Mouse (Mus musculus) hindbrain, embryonic 11.5 days (tissue): ENCODE data around the gene Glyctk. TPM values are rescaled to one million over a fixed set of nuclear protein-coding genes. Genes with fewer than 3 reads are reported as not detected.
"Not testable (repeated sequence)": the region's sequence is repeated elsewhere in the genome, so short reads cannot be mapped to it uniquely, and the experiment has no call there.

Experiments
- ATAC-seq: fragments of 200-750 bp; cut with Nextera tagmentation; 2 replicates; pipeline ENCODE4 v1.8.0; 2017; ENCODE audit warnings: mild to moderate bottlenecking, moderate TSS enrichment, moderate library complexity; ENCODE audit not compliant: low FRiP score
- DNase-seq: peaks from one replicate; pipeline ENCODE4 v3.0.0-alpha.2; 2015; ENCODE audit warnings: low spot score
- H3K27ac ChIP-seq: fragments of 300-500 bp; sonication (generic); 2 replicates; pipeline ENCODE4 v1.5.1; 2014; ENCODE audit warnings: mild to moderate bottlenecking, low read depth, low read length
- H3K27me3 ChIP-seq: fragments of 300-500 bp; sonication (generic); 2 replicates; pipeline ENCODE4 v1.6.1; 2014; ENCODE audit warnings: mild to moderate bottlenecking, low read length, moderate library complexity, mixed read lengths; ENCODE audit not compliant: control insufficient read depth, insufficient read depth
- H3K36me3 ChIP-seq: fragments of 300-500 bp; sonication (generic); 2 replicates; pipeline ENCODE4 v1.6.1; 2014; ENCODE audit warnings: mild to moderate bottlenecking, low read length, moderate library complexity, mixed read lengths; ENCODE audit not compliant: control insufficient read depth, insufficient read depth
- H3K4me1 ChIP-seq: fragments of 300-500 bp; sonication (generic); replicated peaks from 2 replicates; pipeline ENCODE4 v1.6.1; 2014; ENCODE audit warnings: low read length, mixed read lengths; ENCODE audit not compliant: control insufficient read depth, insufficient read depth
- H3K4me2 ChIP-seq: fragments of 300-500 bp; sonication (generic); replicated peaks from 2 replicates; pipeline ENCODE4 v1.6.1; 2014; ENCODE audit warnings: mild to moderate bottlenecking, low read depth, low read length
- H3K4me3 ChIP-seq: fragments of 300-500 bp; sonication (generic); 2 replicates; pipeline ENCODE4 v1.5.1; 2014; ENCODE audit warnings: low read depth, low read length
- H3K9ac ChIP-seq: fragments of 300-500 bp; sonication (generic); 2 replicates; pipeline ENCODE4 v1.6.1; 2014; ENCODE audit warnings: low read depth, low read length
- H3K9me3 ChIP-seq: fragments of 300-500 bp; sonication (generic); 2 replicates; pipeline ENCODE4 v1.6.1; 2016; ENCODE audit warnings: low read length; ENCODE audit not compliant: control insufficient read depth
- whole genome bisulfite sequencing: fragments of 180-500 bp; shearing (Covaris S2); extraction: QIAGEN DNeasy Blood & Tissue Kit; methylation state at CpG from one replicate; pipeline ENCODE4 v1.1.7; 2014; 5-methylcytosine and 5-hydroxymethylcytosine counted together
- polyA plus RNA-seq: library from polyadenylated mRNA; unstranded; fragments of >200 nt; fragmentation: Nextera tagmentation; extraction: Ambion mirVana; gene quantifications from 2 replicates; pipeline ENCODE4 v1.2.1, GENCODE M21; 2014

The Glyctk gene
- polyA plus RNA-seq, 1 experiment from 2014 or later, result 4.9 TPM

DNA sequence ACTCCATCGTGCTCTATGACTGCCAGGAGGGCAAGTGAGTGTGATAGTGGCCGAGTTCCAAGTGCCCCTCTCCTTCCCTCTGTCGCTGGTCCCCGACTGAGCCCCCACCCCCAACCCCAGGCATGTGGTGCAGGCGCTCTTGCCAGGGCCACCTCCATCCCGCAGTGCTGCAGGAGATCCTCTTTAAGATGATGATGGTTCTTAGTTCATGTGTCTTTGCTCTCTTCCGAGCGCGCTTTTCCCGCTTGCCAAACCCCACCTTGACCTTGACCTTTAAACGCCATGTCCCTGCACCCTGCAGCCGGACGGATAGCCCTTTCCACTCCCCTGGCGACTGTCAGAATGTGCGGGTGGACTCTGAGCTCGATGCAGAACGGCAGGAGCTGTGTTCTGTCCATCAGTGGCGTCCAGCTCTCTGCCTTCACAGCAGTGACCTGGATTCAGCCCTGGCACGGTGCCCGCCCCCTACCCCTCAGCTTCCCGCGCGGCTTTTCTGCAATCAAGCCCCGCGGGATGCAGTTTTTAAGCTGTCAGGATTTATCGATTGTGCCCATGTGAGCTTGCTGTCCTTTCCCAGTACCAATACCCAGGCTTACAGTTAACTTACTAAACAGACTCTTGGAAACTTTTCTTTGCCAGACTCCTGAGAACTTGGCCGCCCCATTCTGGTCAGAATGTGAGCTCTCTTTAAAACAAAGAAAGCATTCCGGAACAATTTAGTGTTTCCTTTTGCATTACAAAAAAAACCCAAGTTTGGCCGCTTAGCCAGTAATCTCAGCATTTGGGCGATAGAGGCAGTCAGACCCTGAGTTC is 13.6 kb upstream of the Glyctk start:
- ATAC-seq (peak; percentile 74), DNase-seq (peak; percentile 63)
- Histone ChIP-seq H3K36me3 (no peaks in the 10 kb centered on the region), H3K27me3 (no peaks in the 10 kb centered on the region), H3K9me3 (no peaks in the 10 kb centered on the region), H3K4me3 (peak overlapping the region; percentile 97), H3K9ac (peak overlapping the region; percentile 97), H3K4me2 (peak overlapping the region; percentile 87), H3K4me1 (no peaks in the 10 kb centered on the region; the same call in 1 of the 2 replicates), H3K27ac (peak overlapping the region; percentile 94)
- WGBS, result 1% methylated on average over 30 of the region's 30 CpGs

DNA sequence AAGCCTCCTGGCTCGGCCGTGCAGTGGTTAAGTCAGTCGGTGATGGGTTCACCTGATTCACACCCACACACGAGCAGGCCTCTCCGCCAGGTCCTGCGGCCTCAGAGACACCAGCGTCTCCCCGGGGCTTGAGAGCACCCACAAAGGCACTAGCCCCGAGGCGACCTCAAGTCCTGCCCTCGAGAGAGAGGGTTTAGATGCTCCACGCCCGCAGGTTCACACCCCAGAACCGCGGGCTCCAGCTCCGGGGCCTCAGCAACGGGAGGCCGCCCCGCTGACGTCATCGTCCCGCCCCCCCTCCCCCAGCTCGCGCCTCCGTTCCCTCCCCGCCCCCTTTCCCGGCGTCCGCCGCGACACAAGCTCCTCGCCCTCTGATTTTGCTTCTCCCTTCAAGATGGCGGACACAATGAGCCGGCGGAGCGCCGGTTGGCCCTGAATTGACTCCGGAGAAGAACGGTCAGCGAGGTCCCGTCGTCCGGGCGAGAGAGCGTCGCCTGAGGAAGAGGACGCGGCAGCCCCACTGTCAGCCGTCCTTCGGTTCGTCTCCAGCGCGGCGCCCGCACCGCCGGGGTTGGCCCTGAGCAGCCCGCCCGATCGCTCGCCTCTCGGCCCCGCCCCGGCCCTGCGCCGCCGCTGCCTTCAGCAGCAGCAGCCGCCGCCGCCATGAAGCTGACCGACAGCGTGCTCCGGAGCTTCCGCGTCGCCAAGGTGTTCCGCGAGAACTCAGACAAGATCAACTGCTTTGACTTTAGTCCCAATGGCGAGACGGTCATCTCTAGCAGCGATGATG is 12.8 kb upstream of the Glyctk start, which contains the start of gene Wdr82:
Wdr82 (plus strand) TSS at position 373 of the 790 bp plus-strand sequence.
- peak within 1 kb of the TSS; percentile 87 for H3K4me2 ChIP-seq
- DNase-seq (peak; percentile 92), ATAC-seq (peak; percentile 90)
- no peaks in the 10 kb centered on the region for H3K36me3 ChIP-seq
- peak within 1 kb of the TSS; percentile 97 for H3K9ac ChIP-seq
- no peaks in the 10 kb centered on the region for H3K9me3 ChIP-seq
- H3K4me3 ChIP-seq, result peak within 1 kb of the TSS; percentile 97
- H3K27ac ChIP-seq, result peak within 1 kb of the TSS; percentile 94
- H3K27me3 ChIP-seq, result no peaks in the 10 kb centered on the region
- no peaks in the 10 kb centered on the region; the same call in 1 of the 2 replicates for H3K4me1 ChIP-seq
- under 1% methylated on average over 49 of the region's 81 CpGs for WGBS

DNA sequence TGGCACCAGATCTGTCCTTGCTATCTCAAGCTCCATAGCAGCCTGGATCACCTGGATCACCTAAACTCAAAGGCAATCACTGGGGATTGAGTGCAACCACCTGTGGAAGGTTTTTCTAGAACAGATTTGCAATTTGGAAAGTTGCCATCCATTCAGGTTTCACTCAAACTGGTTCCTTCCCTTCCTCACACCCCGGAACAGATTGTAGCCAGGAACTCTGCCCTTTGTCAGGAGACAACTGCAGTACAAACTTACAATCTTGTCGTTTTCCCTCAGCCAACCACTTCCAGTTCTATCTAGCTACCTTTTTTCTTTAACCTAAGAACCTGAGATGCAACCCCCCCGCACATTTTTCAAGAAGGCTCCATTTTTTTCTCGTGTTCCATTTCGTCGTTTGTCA is 12.0 kb upstream of the Glyctk start:
- no peaks in the 10 kb centered on the region for H3K36me3 ChIP-seq
- H3K27ac ChIP-seq, result no peak overlapping the region
- DNase-seq, result no peak
- no peak overlapping the region for H3K9ac ChIP-seq
- H3K4me1 ChIP-seq, result no peaks in the 10 kb centered on the region; the same call in 1 of the 2 replicates
- H3K9me3 ChIP-seq, result no peaks in the 10 kb centered on the region
- no peak overlapping the region for H3K4me2 ChIP-seq
- no peak overlapping the region for H3K4me3 ChIP-seq
- no peaks in the 10 kb centered on the region for H3K27me3 ChIP-seq
- WGBS, result 33% methylated on average over 6 of the region's 6 CpGs
- no peak for ATAC-seq

DNA sequence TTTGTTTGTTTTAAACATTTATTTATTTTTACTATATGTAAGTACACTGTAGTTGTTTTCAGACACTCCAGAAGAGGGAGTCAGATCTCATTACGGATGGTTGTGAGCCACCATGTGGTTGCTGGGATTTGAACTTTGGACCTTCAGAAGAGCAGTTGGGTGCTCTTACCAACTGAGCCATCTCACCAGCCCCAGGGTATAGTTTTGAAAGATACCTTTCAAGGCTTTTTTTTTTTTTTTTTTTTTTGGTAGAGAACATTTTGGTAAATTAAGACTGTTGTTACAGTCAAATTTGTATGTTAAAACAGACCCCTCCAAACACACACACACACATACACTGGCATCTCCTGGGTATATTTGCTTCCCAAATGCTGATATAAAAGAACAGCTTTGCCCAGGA is 11.1 kb upstream of the Glyctk start:
- 78% methylated on average over 1 of the region's 1 CpGs for WGBS
- H3K4me1 ChIP-seq, H3K27ac ChIP-seq, H3K4me3 ChIP-seq, H3K36me3 ChIP-seq, DNase-seq, H3K9ac ChIP-seq, H3K4me2 ChIP-seq, ATAC-seq, H3K9me3 ChIP-seq, H3K27me3 ChIP-seq: not testable (repeated sequence)

DNA sequence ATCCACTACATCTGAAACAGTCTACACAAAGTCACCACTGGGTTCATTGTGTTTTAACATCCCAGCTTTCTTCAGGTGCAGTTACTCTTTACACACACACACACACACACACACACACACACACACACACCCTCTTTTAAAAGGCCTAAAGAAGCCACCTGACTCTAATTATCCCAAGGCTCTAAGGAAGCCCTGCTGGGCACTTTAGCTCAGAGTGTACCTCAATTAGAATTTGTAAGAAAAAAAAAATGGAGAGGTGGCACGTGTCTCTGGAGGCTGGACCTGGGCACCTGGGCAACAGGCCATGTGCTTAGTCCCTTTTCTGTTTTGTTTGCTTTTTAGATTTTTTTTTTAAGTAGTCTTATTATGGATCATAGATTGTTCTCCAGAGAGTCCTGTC is 9.8 kb upstream of the Glyctk start:
- ATAC-seq, result no peak
- no peak for DNase-seq
- no peaks in the 10 kb centered on the region for H3K27me3 ChIP-seq
- H3K9me3 ChIP-seq, result no peaks in the 10 kb centered on the region
- no peak overlapping the region for H3K4me2 ChIP-seq
- WGBS, result 43% methylated on average over 1 of the region's 1 CpGs
- no peak overlapping the region for H3K9ac ChIP-seq
- no peaks in the 10 kb centered on the region for H3K36me3 ChIP-seq
- no peaks in the 10 kb centered on the region for H3K4me1 ChIP-seq
- H3K4me3 ChIP-seq, result no peak overlapping the region
- no peak overlapping the region for H3K27ac ChIP-seq

DNA sequence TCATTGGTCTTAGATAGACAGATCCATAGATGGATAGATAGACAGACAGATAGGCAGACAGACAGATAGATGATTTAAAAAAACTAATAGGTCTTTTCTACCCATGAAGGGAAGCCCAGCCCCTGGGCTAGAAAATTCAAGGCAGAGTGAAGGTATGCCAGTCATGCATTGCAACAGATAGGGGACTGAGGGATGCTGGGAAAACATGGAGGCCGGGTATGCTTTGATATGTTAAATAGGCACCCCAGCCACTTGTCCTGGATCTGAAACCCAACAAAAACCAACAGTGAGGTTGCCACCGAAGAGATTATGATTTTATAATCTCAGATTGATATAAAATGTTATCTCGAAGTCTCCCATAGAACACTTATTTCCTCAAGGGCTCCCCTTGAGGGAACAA is 9.3 kb upstream of the Glyctk start:
- ATAC-seq (no peak), DNase-seq (no peak)
- Histone ChIP-seq H3K4me1 (no peaks in the 10 kb centered on the region), H3K9ac (no peak overlapping the region), H3K9me3 (no peaks in the 10 kb centered on the region), H3K4me2 (no peak overlapping the region), H3K27me3 (no peaks in the 10 kb centered on the region), H3K27ac (no peak overlapping the region), H3K4me3 (no peak overlapping the region), H3K36me3 (no peaks in the 10 kb centered on the region)
- 80% methylated on average over 3 of the region's 3 CpGs for WGBS

DNA sequence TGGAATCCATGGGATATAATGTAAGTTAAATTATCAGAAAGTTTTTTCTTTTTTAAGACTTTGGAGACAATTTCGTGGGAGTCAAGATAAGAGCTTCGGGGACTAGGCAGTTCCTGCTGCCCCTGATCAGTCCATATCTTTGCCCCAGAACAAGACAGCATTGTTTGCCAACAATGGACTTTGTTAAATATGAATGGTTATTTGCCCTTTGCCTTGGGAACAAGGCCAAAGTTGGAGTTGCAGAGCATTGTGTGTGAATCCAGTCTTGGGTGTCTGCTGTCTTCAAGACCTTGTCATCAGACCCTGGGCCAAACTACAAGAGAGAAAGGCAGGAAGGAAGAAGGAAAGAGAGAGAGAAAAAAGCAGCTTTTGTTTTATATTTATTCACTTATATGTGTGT is 8.8 kb upstream of the Glyctk start:
- no peaks in the 10 kb centered on the region for H3K36me3 ChIP-seq
- WGBS, result 68% methylated on average over 2 of the region's 2 CpGs
- no peak overlapping the region for H3K27ac ChIP-seq
- no peaks in the 10 kb centered on the region for H3K9me3 ChIP-seq
- DNase-seq, result no peak
- no peak overlapping the region for H3K4me2 ChIP-seq
- H3K4me1 ChIP-seq, result no peaks in the 10 kb centered on the region
- H3K9ac ChIP-seq, result no peak overlapping the region
- ATAC-seq, result no peak
- H3K27me3 ChIP-seq, result no peaks in the 10 kb centered on the region
- H3K4me3 ChIP-seq, result no peak overlapping the region

DNA sequence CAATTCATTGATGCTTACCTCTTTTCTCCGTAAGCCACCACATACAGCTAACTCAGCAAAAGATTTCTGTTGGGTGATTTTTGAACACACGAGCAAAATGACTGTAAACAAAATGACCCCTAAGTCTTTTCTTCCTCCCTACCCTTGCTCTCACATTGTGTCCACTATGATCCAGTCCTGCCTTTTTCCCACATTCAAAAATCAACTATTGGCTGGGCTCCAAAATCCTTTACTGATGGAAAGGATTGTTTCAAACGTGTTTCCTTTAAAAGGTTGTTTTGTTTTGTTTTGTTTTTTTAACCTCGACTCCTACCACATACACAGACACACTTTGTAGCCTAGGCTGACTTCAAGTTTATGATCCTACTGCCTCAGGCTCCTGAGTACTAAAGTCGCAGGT is 2.5 kb upstream of the Glyctk start:
- Histone ChIP-seq H3K9me3 (no peaks in the 10 kb centered on the region), H3K4me2 (peak overlapping the region; percentile 50), H3K4me1 (no peaks in the 10 kb centered on the region), H3K27ac (no peak overlapping the region), H3K9ac (peak overlapping the region; percentile 60; the same call in 1 of the 2 replicates), H3K27me3 (no peaks in the 10 kb centered on the region), H3K4me3 (peak overlapping the region; percentile 46), H3K36me3 (no peaks in the 10 kb centered on the region)
- DNase-seq, result no peak
- no peak for ATAC-seq
- 44% methylated on average over 5 of the region's 5 CpGs for WGBS
